Mouse (Mus musculus) heart, embryonic 14.5 days (tissue): ENCODE results near the gene Cdipt. TPM values are rescaled to one million over a fixed set of nuclear protein-coding genes. Genes with fewer than 3 reads are reported as not detected.

Source experiments
- ATAC-seq: fragments of 200-750 bp; cut with Nextera tagmentation; 2 replicates; pipeline ENCODE4 v1.8.0; 2017; ENCODE audit warnings: low read depth, moderate TSS enrichment; ENCODE audit not compliant: insufficient number of reproducible peaks, insufficient read depth, low FRiP score
- H3K27ac ChIP-seq, 2 experiments: fragments of 200-500 bp in 1 of 2; fragments of 300-500 bp in 1 of 2; sonication (generic) in 1 of 2; replicated peaks in 1 of 2; 2 replicates each; pipeline ENCODE4 v1.5.1; 2012 to 2014; ENCODE audit warnings: low read depth in 2 of 2, low read length in 2 of 2, control low read depth in 1 of 2, mild to moderate bottlenecking in 1 of 2, mixed read lengths in 1 of 2; ENCODE audit not compliant: control insufficient read depth in 1 of 2, insufficient read depth in 1 of 2
- H3K27me3 ChIP-seq: fragments of 300-500 bp; sonication (generic); 2 replicates; pipeline ENCODE4 v1.6.1; 2014; ENCODE audit warnings: mild to moderate bottlenecking, low read length, control low read depth; ENCODE audit not compliant: control insufficient read depth, insufficient read depth
- H3K36me3 ChIP-seq: fragments of 300-500 bp; sonication (generic); 2 replicates; pipeline ENCODE4 v1.6.1; 2014; ENCODE audit warnings: mild to moderate bottlenecking, control low read depth, low read length, mixed read lengths; ENCODE audit not compliant: control insufficient read depth, insufficient read depth
- H3K4me1 ChIP-seq, 2 experiments: fragments of 200-500 bp in 1 of 2; fragments of 300-500 bp in 1 of 2; sonication (generic) in 1 of 2; 2 replicates each; pipeline ENCODE4 v1.6.1; 2012 to 2014; ENCODE audit warnings: low read length in 2 of 2, control low read depth in 1 of 2, mixed read lengths in 1 of 2; ENCODE audit not compliant: control insufficient read depth in 2 of 2, insufficient read depth in 2 of 2
- H3K4me2 ChIP-seq: fragments of 300-500 bp; sonication (generic); 2 replicates; pipeline ENCODE4 v1.6.1; 2014; ENCODE audit warnings: mild to moderate bottlenecking, low read length
- H3K4me3 ChIP-seq, 2 experiments: fragments of 200-500 bp in 1 of 2; fragments of 300-500 bp in 1 of 2; sonication (generic) in 1 of 2; 2 replicates each; pipeline ENCODE4 v1.5.1; 2012 to 2014; ENCODE audit warnings: low read length in 2 of 2, mild to moderate bottlenecking in 2 of 2, control low read depth in 1 of 2, low read depth in 1 of 2, moderate library complexity in 1 of 2; ENCODE audit not compliant: control insufficient read depth in 1 of 2, insufficient read depth in 1 of 2
- H3K9ac ChIP-seq: fragments of 300-500 bp; sonication (generic); 2 replicates; pipeline ENCODE4 v1.6.1; 2014; ENCODE audit warnings: mild to moderate bottlenecking, low read length
- H3K9me3 ChIP-seq: fragments of 300-500 bp; sonication (generic); 2 replicates; pipeline ENCODE4 v1.6.1; 2016; ENCODE audit warnings: low read length, control low read depth; ENCODE audit not compliant: control insufficient read depth
- WGBS: fragments of 180-500 bp; shearing (Covaris S2); extraction: QIAGEN DNeasy Blood & Tissue Kit; methylation state at CpG from one replicate; pipeline ENCODE4 v1.1.7; 2014; 5-methylcytosine and 5-hydroxymethylcytosine counted together
- polyA plus RNA-seq: library from polyadenylated mRNA; unstranded; fragments of >200 nt; fragmentation: Nextera tagmentation; extraction: Ambion mirVana; gene quantifications from 2 replicates; pipeline ENCODE4 v1.2.1, GENCODE M21; 2014

Gene Cdipt
- polyA plus RNA-seq, 1 experiment from 2014 or later = 74.6 TPM

- peaks cover 19 to 40% of the 10 kb centered on the region in 2 experiments for H3K4me1 ChIP-seq
- peak overlapping the region; percentile 96 for H3K4me2 ChIP-seq
- no CpG with 5 or more reads among the region's 48 CpGs for WGBS
- no peaks in the 10 kb centered on the region for H3K27me3 ChIP-seq
- H3K27ac ChIP-seq = peak overlapping the region; percentile 91 to 100
- peak overlapping the region; percentile 88 to 98 for H3K4me3 ChIP-seq
- H3K9me3 ChIP-seq = no peaks in the 10 kb centered on the region
- peak overlapping the region; percentile 99 for H3K9ac ChIP-seq
- H3K36me3 ChIP-seq = peaks cover 72% of the 10 kb centered on the region
- ATAC-seq = no peak
These were observed 50.9 kb downstream of the Cdipt start for GRCm38 (mm10) chr7:127026616-127026983.

GRCm38 (mm10) chr7:127026984-127027726, 51.4 kb downstream of the Cdipt start, which contains the start of gene Maz:
Gene Maz, minus strand, starts transcription at chr7:127027037.
- peak within 1 kb of the TSS; percentile 88 to 98 for H3K4me3 ChIP-seq
- ATAC-seq = peak; percentile 91
- peak within 1 kb of the TSS; percentile 96 for H3K4me2 ChIP-seq
- peak within 1 kb of the TSS; percentile 92 to 100 for H3K27ac ChIP-seq
- H3K36me3 ChIP-seq = peaks cover 73% of the 10 kb centered on the region
- peaks cover 19 to 35% of the 10 kb centered on the region in 2 experiments for H3K4me1 ChIP-seq
- 1% methylated on average over 45 of the region's 63 CpGs for WGBS
- no peaks in the 10 kb centered on the region for H3K9me3 ChIP-seq
- H3K27me3 ChIP-seq = no peaks in the 10 kb centered on the region
- peak within 1 kb of the TSS; percentile 99 for H3K9ac ChIP-seq

GRCm38 (mm10) chr7:127027885-127028284, 52.2 kb downstream of the Cdipt start:
- H3K36me3 ChIP-seq = peaks cover 73% of the 10 kb centered on the region
- H3K9me3 ChIP-seq = no peaks in the 10 kb centered on the region
- H3K4me3 ChIP-seq = peak overlapping the region; percentile 46 to 98
- no peak for ATAC-seq
- H3K9ac ChIP-seq = peak overlapping the region; percentile 99
- H3K4me1 ChIP-seq = peaks cover 19 to 28% of the 10 kb centered on the region in 2 experiments
- H3K27me3 ChIP-seq = no peaks in the 10 kb centered on the region
- WGBS = 72% methylated on average over 8 of the region's 8 CpGs
- peak overlapping the region; percentile 92 to 100 for H3K27ac ChIP-seq
- peak overlapping the region; percentile 96 for H3K4me2 ChIP-seq

Other genes with a start within 250 kb of the Cdipt start
- gene Mapk3, start 216.3 kb upstream of the Cdipt start, polyA plus RNA-seq = 51.7 and 57.3 TPM in 2 replicates
- 0.67 and 2.7 TPM in 2 replicates for gene Gdpd3, start 209.6 kb upstream of the Cdipt start, polyA plus RNA-seq
- gene Ypel3, start 199.0 kb upstream of the Cdipt start, polyA plus RNA-seq = 102 and 121 TPM in 2 replicates
- 0.26 TPM in 1 of 2 replicates, not detected in the other for gene Tbx6, start 194.4 kb upstream of the Cdipt start, polyA plus RNA-seq
- gene Ppp4c, start 183.4 kb upstream of the Cdipt start, polyA plus RNA-seq = 132 and 146 TPM in 2 replicates
- gene Fam57b, start 178.2 kb upstream of the Cdipt start, polyA plus RNA-seq = 0.81 and 1.2 TPM in 2 replicates
- not detected in 2 replicates for gene 4930451I11Rik, start 144.3 kb upstream of the Cdipt start, polyA plus RNA-seq
- 0.14 TPM in 1 of 2 replicates, not detected in the other for gene Doc2a, start 128.5 kb upstream of the Cdipt start, polyA plus RNA-seq
- 10.7 and 11.5 TPM in 2 replicates for gene Hirip3, start 113.9 kb upstream of the Cdipt start, polyA plus RNA-seq
- 47.9 and 51.9 TPM in 2 replicates for gene Ino80e, start 113.5 kb upstream of the Cdipt start, polyA plus RNA-seq
- 19.8 and 21.7 TPM in 2 replicates for gene Taok2, start 91.2 kb upstream of the Cdipt start, polyA plus RNA-seq
- gene Tmem219, start 53.0 kb upstream of the Cdipt start, polyA plus RNA-seq = 21.6 and 22.7 TPM in 2 replicates
- gene Kctd13, start 47.0 kb upstream of the Cdipt start, polyA plus RNA-seq = 11.3 and 11.9 TPM in 2 replicates
- not detected in 2 replicates for gene Asphd1, start 26.3 kb upstream of the Cdipt start, polyA plus RNA-seq
- 0.86 and 1.4 TPM in 2 replicates for gene Sez6l2, start 25.4 kb upstream of the Cdipt start, polyA plus RNA-seq
- 0.86 and 1.6 TPM in 2 replicates for gene Cdiptos, start 184 bp downstream of the Cdipt start, polyA plus RNA-seq
- 12.0 and 12.6 TPM in 2 replicates for gene Mvp, start 38.7 kb downstream of the Cdipt start, polyA plus RNA-seq
- 0.84 TPM in 1 of 2 replicates, not detected in the other for gene Pagr1b, start 40.6 kb downstream of the Cdipt start, polyA plus RNA-seq
- gene Pagr1a, start 41.4 kb downstream of the Cdipt start, polyA plus RNA-seq = 23.1 and 25.4 TPM in 2 replicates
- gene Gm42742, start 45.2 kb downstream of the Cdipt start, polyA plus RNA-seq = 41.9 and 45.0 TPM in 2 replicates
- gene Prrt2, start 45.3 kb downstream of the Cdipt start, polyA plus RNA-seq = 2.1 and 3.2 TPM in 2 replicates
- 37.6 and 44.7 TPM in 2 replicates for gene Maz, start 51.1 kb downstream of the Cdipt start, polyA plus RNA-seq
- 67.8 and 74.3 TPM in 2 replicates for gene Kif22, start 66.6 kb downstream of the Cdipt start, polyA plus RNA-seq
- gene Zg16, start 111.4 kb downstream of the Cdipt start, polyA plus RNA-seq = not detected in 2 replicates
- 0.65 and 1.2 TPM in 2 replicates for gene AI467606, start 115.4 kb downstream of the Cdipt start, polyA plus RNA-seq
- gene Qprt, start 146.3 kb downstream of the Cdipt start, polyA plus RNA-seq = 2.4 and 2.8 TPM in 2 replicates
- 0.12 and 0.22 TPM in 2 replicates for gene Spn, start 161.9 kb downstream of the Cdipt start, polyA plus RNA-seq
- gene Cd2bp2, start 220.1 kb downstream of the Cdipt start, polyA plus RNA-seq = 33.7 and 34.8 TPM in 2 replicates
- gene Tbc1d10b, start 232.6 kb downstream of the Cdipt start, polyA plus RNA-seq = 20.2 and 21.2 TPM in 2 replicates
- gene Mylpf, start 233.0 kb downstream of the Cdipt start, polyA plus RNA-seq = 11.7 and 14.9 TPM in 2 replicates